ENCODE assay signal across 9 mouse cellular contexts in genomic region chr5:30806106-30806505, GRCm38 (mm10). TPM values are rescaled to one million over a fixed set of nuclear protein-coding genes. Genes with fewer than 3 reads are reported as not detected.
A peak's percentile ranks its signal among the peaks of the same experiment; 100 is the strongest.
DNase-seq lines count a peak whose midpoint lies in the region; ATAC-seq lines count a peak whose summit lies in the region.
"Had no signal": no experiment of that assay in that cellular context is flagged by ENCODE, and none has a peak within 500 bp of the region (broad histone marks: within the 10 kb centered on the region; RNA-seq: fewer than 3 reads in every experiment).

No protein-coding gene starts in this region.

- peak; percentile 62 for ATAC-seq in hindbrain, embryonic 12.5 days (ENCODE audit: low FRiP score)

- no peak overlapping the region for H3K27ac ChIP-seq in hindbrain, embryonic 12.5 days

- H3K4me3 ChIP-seq in hindbrain, embryonic 12.5 days: no peak overlapping the region
- H3K4me3 ChIP-seq: myocyte had no signal

- H3K4me2 ChIP-seq in hindbrain, embryonic 12.5 days (replicated peaks): no peak overlapping the region

- no peaks in the 10 kb centered on the region for H3K9me3 ChIP-seq in hindbrain, embryonic 12.5 days (replicated peaks)

- DNase-seq in NIH3T3 (ENCODE audit: low read depth): peak; percentile 93
- DNase-seq in cerebellum, adult 9-11 months: peak; percentile 91
- peak; percentile 73 to 94 for DNase-seq in frontal cortex, adult 2 months (ENCODE audit: extremely low spot score in 1 of 2, low spot score in 1 of 2)
- DNase-seq in layer of hippocampus, adult 9-11 months: peak; percentile 71
- DNase-seq in lung, postnatal 10 days: peak; percentile 91
- peak; percentile 88 for DNase-seq in retina, adult 2 months (ENCODE audit: low read depth, low spot score)
- DNase-seq in thymus, postnatal 14 days: peak; percentile 78

- WGBS in hindbrain, embryonic 12.5 days: 8% methylated on average over 3 of the region's 3 CpGs

- H3K36me3 ChIP-seq in hindbrain, embryonic 12.5 days: no peaks in the 10 kb centered on the region

- 0 out of 2 replicates have a peak, but pooled peaks cover 2% of the 10 kb centered on the region for H3K27me3 ChIP-seq in hindbrain, embryonic 12.5 days

- no peaks in the 10 kb centered on the region for H3K4me1 ChIP-seq in hindbrain, embryonic 12.5 days

- no peak overlapping the region for H3K9ac ChIP-seq in hindbrain, embryonic 12.5 days

RNA-seq across cellular contexts. Expression of gene Mapre3, which starts 8.3 kb away (rescaled TPM):
- 301 and 309 TPM in 2 replicates for polyA plus RNA-seq in frontal cortex, adult 2 months (2012; rRNA removed)
- polyA plus RNA-seq in hindbrain, embryonic 12.5 days (2016; fragmentation: Nextera tagmentation; extraction: Ambion mirVana): 73.1 and 81.0 TPM in 2 replicates
